Mouse (Mus musculus): ENCODE measurements around the gene Chaf1a. TPM values are rescaled to one million over a fixed set of nuclear protein-coding genes. Genes with fewer than 3 reads are reported as not detected.

Chaf1a gene
- polyA plus RNA-seq, 1 experiment from 2014 or later: 13.5 TPM

DNA sequence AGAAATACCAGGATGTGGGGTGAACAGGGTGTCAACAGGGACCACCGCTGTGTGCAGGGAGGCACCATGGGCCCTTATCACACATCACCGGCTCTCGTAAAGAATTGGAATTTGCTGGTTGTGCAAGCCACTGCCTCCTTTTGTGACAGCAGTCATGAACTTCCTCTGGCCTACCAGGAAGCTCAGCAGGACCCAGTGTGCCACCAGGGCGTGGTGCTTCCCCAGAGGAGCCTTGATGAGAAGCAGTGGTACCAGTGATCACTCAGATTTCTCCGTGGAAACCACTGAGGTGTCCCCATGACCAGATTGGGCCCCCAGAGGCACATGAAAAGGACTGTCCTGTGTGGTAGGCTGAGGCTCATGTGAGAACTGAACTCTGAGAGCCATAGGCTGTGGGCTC lies 16.9 kb upstream of the Chaf1a start:
- Histone ChIP-seq H3K27me3 (ENCODE audit: control insufficient read depth, insufficient read depth, low read length) (no peaks in the 10 kb centered on the region), H3K27ac (ENCODE audit: low read depth, low read length) (no peak overlapping the region), H3K4me3 (ENCODE audit: low read depth, low read length) (no peak overlapping the region), H3K9me3 (replicated peaks; ENCODE audit: control insufficient read depth, low read length) (no peaks in the 10 kb centered on the region), H3K4me2 (no peak overlapping the region), H3K4me1 (ENCODE audit: control insufficient read depth, insufficient read depth, low read length) (peaks cover 49% of the 10 kb centered on the region), H3K36me3 (ENCODE audit: control insufficient read depth, insufficient read depth, low read length) (peaks cover 9% of the 10 kb centered on the region), H3K9ac (ENCODE audit: low read depth, low read length) (no peak overlapping the region)
- WGBS (ENCODE audit: insufficient replicate concordance): 48% methylated on average over 5 of the region's 5 CpGs
- ATAC-seq (replicated peaks; ENCODE audit: insufficient number of reproducible peaks, low FRiP score, low TSS enrichment): no peak

DNA sequence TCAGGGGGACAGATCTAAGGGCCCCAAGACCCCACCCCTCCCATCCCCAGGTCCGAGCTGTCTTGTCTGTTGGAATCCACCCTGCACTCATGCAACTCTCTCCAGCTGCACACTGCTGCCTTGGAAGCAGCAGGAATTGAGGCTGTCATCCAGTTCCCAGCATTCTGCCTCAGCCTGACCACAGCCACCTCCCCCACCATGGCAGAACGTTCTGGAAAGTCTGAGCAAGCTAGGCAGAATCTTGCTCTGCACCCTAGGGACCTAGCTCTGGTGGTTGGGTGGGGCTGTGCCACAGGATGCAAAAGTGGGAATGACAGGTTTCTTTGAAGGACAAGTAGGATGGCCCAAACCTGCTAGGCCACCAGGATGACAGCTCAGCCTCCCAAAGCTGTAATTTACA lies 15.8 kb upstream of the Chaf1a start:
- no peaks in the 10 kb centered on the region for H3K27me3 ChIP-seq (ENCODE audit: control insufficient read depth, insufficient read depth, low read length)
- H3K9ac ChIP-seq (ENCODE audit: low read depth, low read length): no peak overlapping the region; the same call in 1 of the 2 replicates
- H3K27ac ChIP-seq (ENCODE audit: low read depth, low read length): no peak overlapping the region
- WGBS (ENCODE audit: insufficient replicate concordance): 49% methylated on average over 2 of the region's 2 CpGs
- peaks cover 49% of the 10 kb centered on the region for H3K4me1 ChIP-seq (ENCODE audit: control insufficient read depth, insufficient read depth, low read length)
- no peak overlapping the region for H3K4me3 ChIP-seq (ENCODE audit: low read depth, low read length)
- ATAC-seq (replicated peaks; ENCODE audit: insufficient number of reproducible peaks, low FRiP score, low TSS enrichment): no peak
- H3K9me3 ChIP-seq (replicated peaks; ENCODE audit: control insufficient read depth, low read length): no peaks in the 10 kb centered on the region
- no peak overlapping the region for H3K4me2 ChIP-seq
- H3K36me3 ChIP-seq (ENCODE audit: control insufficient read depth, insufficient read depth, low read length): peaks cover 8% of the 10 kb centered on the region

DNA sequence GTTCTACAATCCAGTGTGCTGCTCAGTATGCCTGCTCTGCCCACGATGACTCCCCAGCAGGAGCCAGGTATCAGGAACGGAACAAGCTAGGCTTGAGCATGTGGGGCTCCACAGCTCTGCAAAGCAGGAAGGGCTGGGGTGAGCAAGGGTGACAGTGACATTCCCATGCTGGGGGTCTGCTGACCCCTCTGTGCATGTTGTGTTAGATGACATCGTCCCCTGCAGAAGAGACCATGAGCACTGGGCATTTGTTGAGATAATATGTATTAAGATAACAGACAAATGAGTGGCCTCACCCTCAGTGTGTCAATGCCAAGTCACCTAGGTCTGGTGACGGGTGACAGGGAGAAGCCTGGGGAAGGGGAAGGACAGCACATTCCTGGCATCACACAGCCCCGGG lies 15.3 kb upstream of the Chaf1a start:
- H3K4me3 ChIP-seq (ENCODE audit: low read depth, low read length): no peak overlapping the region
- H3K27ac ChIP-seq (ENCODE audit: low read depth, low read length): 0 out of 2 replicates have a peak overlapping the region, but pooled peaks have one; percentile 35

DNA sequence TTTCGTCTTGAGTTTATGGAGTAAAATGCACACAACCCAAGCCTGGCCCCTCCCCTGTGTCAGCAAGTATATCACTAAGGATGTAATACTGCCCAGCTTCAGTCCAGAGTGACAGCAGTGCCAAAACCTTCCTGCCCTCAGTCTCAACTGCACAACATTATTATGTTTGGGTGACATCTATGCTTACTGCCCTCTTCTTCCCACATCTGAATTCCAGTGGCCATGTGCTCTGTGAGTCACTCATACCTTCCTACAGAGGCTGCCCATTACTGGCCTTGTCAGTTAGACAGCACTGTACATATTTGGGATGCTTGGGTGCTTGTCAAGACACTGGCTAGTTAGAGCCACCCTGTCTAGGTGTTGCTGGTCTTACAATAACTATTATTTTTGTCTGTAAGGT lies 13.9 kb upstream of the Chaf1a start:
- no peak for ATAC-seq (replicated peaks; ENCODE audit: insufficient number of reproducible peaks, low FRiP score, low TSS enrichment)
- Histone ChIP-seq H3K9ac (ENCODE audit: low read depth, low read length) (no peak overlapping the region), H3K4me3 (ENCODE audit: low read depth, low read length) (no peak overlapping the region), H3K9me3 (replicated peaks; ENCODE audit: control insufficient read depth, low read length) (no peaks in the 10 kb centered on the region), H3K4me1 (ENCODE audit: control insufficient read depth, insufficient read depth, low read length) (peaks cover 53% of the 10 kb centered on the region), H3K36me3 (ENCODE audit: control insufficient read depth, insufficient read depth, low read length) (peaks cover 9% of the 10 kb centered on the region), H3K27me3 (ENCODE audit: control insufficient read depth, insufficient read depth, low read length) (no peaks in the 10 kb centered on the region), H3K4me2 (no peak overlapping the region), H3K27ac (ENCODE audit: low read depth, low read length) (0 out of 2 replicates have a peak overlapping the region, but pooled peaks have one; percentile 12)
- WGBS (ENCODE audit: insufficient replicate concordance): 76% methylated on average over 1 of the region's 1 CpGs

More for the DNA sequence above, 15.3 kb upstream of the Chaf1a start:
- WGBS (ENCODE audit: insufficient replicate concordance): 47% methylated on average over 5 of the region's 5 CpGs
- no peaks in the 10 kb centered on the region for H3K27me3 ChIP-seq (ENCODE audit: control insufficient read depth, insufficient read depth, low read length)
- H3K36me3 ChIP-seq (ENCODE audit: control insufficient read depth, insufficient read depth, low read length): peaks cover 11% of the 10 kb centered on the region
- no peak overlapping the region for H3K4me2 ChIP-seq
- no peak for ATAC-seq (replicated peaks; ENCODE audit: insufficient number of reproducible peaks, low FRiP score, low TSS enrichment)
- 0 out of 2 replicates have a peak overlapping the region, but pooled peaks have one; percentile 28 for H3K9ac ChIP-seq (ENCODE audit: low read depth, low read length)
- H3K4me1 ChIP-seq (ENCODE audit: control insufficient read depth, insufficient read depth, low read length): peaks cover 49% of the 10 kb centered on the region
- no peaks in the 10 kb centered on the region for H3K9me3 ChIP-seq (replicated peaks; ENCODE audit: control insufficient read depth, low read length)

DNA sequence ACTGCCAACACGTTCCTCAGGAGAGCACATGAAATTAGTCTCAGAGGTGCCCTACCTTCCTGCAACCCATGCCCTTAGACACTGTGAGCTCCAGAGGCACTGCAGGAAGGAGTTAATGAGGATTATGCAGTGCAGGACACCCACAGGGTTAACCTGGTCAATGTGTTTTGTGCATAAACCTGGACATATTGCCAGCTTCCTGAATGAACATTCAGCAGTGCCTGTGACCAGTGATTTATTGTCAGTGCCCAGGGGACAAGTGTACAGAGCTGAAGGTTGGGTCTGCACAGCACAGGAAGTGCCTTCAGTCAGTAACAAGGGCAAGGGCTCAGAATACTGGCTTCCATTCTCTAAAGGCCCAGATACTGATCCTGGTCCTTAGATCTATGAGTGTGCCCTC lies 13.4 kb upstream of the Chaf1a start:
- no peak overlapping the region for H3K4me3 ChIP-seq (ENCODE audit: low read depth, low read length)
- H3K9me3 ChIP-seq (replicated peaks; ENCODE audit: control insufficient read depth, low read length): no peaks in the 10 kb centered on the region
- peaks cover 55% of the 10 kb centered on the region for H3K4me1 ChIP-seq (ENCODE audit: control insufficient read depth, insufficient read depth, low read length)
- H3K27me3 ChIP-seq (ENCODE audit: control insufficient read depth, insufficient read depth, low read length): no peaks in the 10 kb centered on the region
- H3K27ac ChIP-seq (ENCODE audit: low read depth, low read length): no peak overlapping the region
- no peak for ATAC-seq (replicated peaks; ENCODE audit: insufficient number of reproducible peaks, low FRiP score, low TSS enrichment)
- 75% methylated on average over 1 of the region's 1 CpGs for WGBS (ENCODE audit: insufficient replicate concordance)
- no peak overlapping the region for H3K9ac ChIP-seq (ENCODE audit: low read depth, low read length)
- H3K36me3 ChIP-seq (ENCODE audit: control insufficient read depth, insufficient read depth, low read length): peaks cover 9% of the 10 kb centered on the region
- H3K4me2 ChIP-seq: no peak overlapping the region

DNA sequence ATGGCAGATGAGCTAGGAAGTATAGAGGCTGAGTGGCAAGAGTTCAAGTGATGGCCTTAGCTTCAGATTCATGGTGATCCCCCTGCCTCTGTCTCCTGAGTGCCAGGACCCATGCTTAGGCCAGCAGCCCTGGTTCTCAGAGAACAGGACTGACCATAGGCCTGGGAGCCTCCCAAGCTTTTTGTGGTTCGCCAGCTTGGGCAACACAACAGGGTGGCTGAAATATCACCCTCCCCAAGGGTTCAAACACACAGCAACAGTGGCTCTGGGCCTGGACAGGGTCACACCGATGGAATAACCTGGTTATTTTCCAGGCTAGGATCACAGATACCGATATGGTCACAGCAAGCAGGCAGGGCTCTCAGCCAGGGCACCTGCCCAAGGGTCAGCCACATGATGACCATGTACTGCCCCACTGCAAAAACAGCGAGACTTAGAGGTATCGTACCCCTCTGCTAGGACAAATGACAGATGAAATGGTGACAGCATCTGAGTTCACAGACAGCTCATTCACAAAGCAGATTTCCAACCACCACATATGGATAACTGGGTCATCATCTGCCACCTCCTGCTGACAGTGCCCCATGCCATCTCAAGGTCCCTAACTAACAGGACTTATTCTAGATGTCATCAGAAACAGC lies 12.3 kb upstream of the Chaf1a start:
- H3K4me3 ChIP-seq (ENCODE audit: low read depth, low read length): no peak overlapping the region
- peaks cover 9% of the 10 kb centered on the region for H3K36me3 ChIP-seq (ENCODE audit: control insufficient read depth, insufficient read depth, low read length)
- peaks cover 51% of the 10 kb centered on the region for H3K4me1 ChIP-seq (ENCODE audit: control insufficient read depth, insufficient read depth, low read length)
- H3K27me3 ChIP-seq (ENCODE audit: control insufficient read depth, insufficient read depth, low read length): no peaks in the 10 kb centered on the region
- no peak overlapping the region for H3K4me2 ChIP-seq
- no peaks in the 10 kb centered on the region for H3K9me3 ChIP-seq (replicated peaks; ENCODE audit: control insufficient read depth, low read length)
- H3K9ac ChIP-seq (ENCODE audit: low read depth, low read length): 0 out of 2 replicates have a peak overlapping the region, but pooled peaks have one; percentile 56
- WGBS (ENCODE audit: insufficient replicate concordance): 87% methylated on average over 5 of the region's 5 CpGs
- H3K27ac ChIP-seq (ENCODE audit: low read depth, low read length): no peak overlapping the region
- ATAC-seq (replicated peaks; ENCODE audit: insufficient number of reproducible peaks, low FRiP score, low TSS enrichment): no peak

DNA sequence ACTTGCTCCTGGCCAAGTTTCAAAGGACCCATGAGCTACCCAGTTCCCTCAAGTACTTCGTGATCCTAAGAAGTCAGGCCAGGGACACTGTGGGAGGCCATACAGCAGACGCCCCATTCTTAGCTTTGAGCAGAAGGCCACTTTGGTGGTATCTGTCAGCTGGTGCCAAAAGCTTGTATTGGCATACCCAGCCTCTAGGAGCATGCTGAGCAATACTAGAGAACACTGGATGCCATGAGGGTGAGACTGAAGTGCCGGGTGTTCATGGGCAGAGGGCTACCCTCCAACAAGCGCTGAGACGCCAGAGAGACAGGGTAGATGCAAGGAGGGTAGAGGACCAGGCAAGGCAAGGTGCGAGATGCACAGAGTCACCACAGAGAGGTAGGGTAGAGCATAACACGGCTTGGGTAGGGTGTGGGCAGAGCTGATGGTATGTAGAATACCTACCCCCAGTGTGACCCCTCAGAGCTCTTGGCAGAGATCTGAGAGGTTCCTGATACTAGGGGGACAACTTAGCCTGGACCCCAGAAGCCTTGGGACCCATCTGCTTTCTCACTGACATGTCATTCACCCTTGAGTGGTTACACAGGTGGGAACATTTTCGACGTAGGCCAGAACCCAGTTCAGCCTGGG lies 9.9 kb upstream of the Chaf1a start:
- no peak for ATAC-seq (replicated peaks; ENCODE audit: insufficient number of reproducible peaks, low FRiP score, low TSS enrichment)
- Histone ChIP-seq H3K4me1 (ENCODE audit: control insufficient read depth, insufficient read depth, low read length) (peaks cover 39% of the 10 kb centered on the region), H3K9ac (ENCODE audit: low read depth, low read length) (no peak overlapping the region), H3K27ac (ENCODE audit: low read depth, low read length) (no peak overlapping the region), H3K4me2 (no peak overlapping the region), H3K4me3 (ENCODE audit: low read depth, low read length) (no peak overlapping the region), H3K9me3 (replicated peaks; ENCODE audit: control insufficient read depth, low read length) (no peaks in the 10 kb centered on the region), H3K36me3 (ENCODE audit: control insufficient read depth, insufficient read depth, low read length) (peaks cover 11% of the 10 kb centered on the region), H3K27me3 (ENCODE audit: control insufficient read depth, insufficient read depth, low read length) (no peaks in the 10 kb centered on the region)
- 90% methylated on average over 9 of the region's 9 CpGs for whole genome bisulfite sequencing (ENCODE audit: insufficient replicate concordance)

DNA sequence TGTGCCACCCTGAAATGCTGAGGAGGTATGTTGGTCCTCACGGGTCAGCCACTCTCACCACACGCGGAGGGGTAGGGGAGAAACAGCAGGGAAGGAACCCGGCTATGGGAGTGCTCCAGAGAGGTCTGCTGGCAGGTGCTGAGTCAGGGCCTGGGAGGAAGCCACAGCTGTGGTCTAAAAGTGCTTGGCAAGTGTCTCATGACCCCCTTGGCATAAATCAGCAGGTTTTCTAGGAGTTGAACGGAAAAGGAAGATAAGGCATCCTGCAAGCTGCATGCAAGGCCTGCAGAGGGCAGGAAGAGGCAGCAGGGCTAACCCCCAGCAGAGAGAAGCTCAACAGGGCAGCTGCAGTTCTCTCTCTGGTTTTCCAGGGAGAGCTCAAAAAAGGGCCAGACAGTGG lies 9.3 kb upstream of the Chaf1a start:
- no peak overlapping the region for H3K4me3 ChIP-seq (ENCODE audit: low read depth, low read length)
- no peak overlapping the region for H3K27ac ChIP-seq (ENCODE audit: low read depth, low read length)
- peaks cover 36% of the 10 kb centered on the region for H3K4me1 ChIP-seq (ENCODE audit: control insufficient read depth, insufficient read depth, low read length)
- ATAC-seq (replicated peaks; ENCODE audit: insufficient number of reproducible peaks, low FRiP score, low TSS enrichment): no peak
- H3K4me2 ChIP-seq: no peak overlapping the region
- no peak overlapping the region for H3K9ac ChIP-seq (ENCODE audit: low read depth, low read length)
- 49% methylated on average over 5 of the region's 5 CpGs for WGBS (ENCODE audit: insufficient replicate concordance)
- H3K9me3 ChIP-seq (replicated peaks; ENCODE audit: control insufficient read depth, low read length): no peaks in the 10 kb centered on the region
- no peaks in the 10 kb centered on the region for H3K27me3 ChIP-seq (ENCODE audit: control insufficient read depth, insufficient read depth, low read length)
- peaks cover 11% of the 10 kb centered on the region for H3K36me3 ChIP-seq (ENCODE audit: control insufficient read depth, insufficient read depth, low read length)

DNA sequence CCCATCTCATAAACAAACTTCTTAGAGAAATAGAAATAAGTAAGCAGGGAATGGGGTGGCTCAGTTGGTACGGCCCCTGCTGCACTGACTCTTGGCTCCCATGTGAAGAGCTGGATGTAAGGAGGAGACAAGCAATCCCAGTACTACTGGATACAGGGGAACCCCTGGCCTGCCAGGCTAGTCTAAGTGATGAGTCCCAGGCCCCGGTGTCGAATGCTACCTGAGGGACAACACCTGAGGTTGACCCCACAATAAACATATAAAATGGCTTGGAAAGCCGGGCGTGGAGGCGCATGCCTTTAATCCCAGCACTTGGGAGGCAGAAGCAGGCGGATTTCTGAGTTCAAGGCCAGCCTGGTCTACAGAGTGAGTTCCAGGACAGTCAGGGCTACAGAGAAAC lies 8.8 kb upstream of the Chaf1a start:
- no peak for ATAC-seq (replicated peaks; ENCODE audit: insufficient number of reproducible peaks, low FRiP score, low TSS enrichment)
- H3K9me3 ChIP-seq (replicated peaks; ENCODE audit: control insufficient read depth, low read length): no peaks in the 10 kb centered on the region
- WGBS (ENCODE audit: insufficient replicate concordance): 90% methylated on average over 7 of the region's 7 CpGs
- H3K4me1 ChIP-seq (ENCODE audit: control insufficient read depth, insufficient read depth, low read length): peaks cover 32% of the 10 kb centered on the region
- 0 out of 2 replicates have a peak overlapping the region, but pooled peaks have one; percentile 39 for H3K9ac ChIP-seq (ENCODE audit: low read depth, low read length)
- no peak overlapping the region for H3K4me2 ChIP-seq
- H3K36me3 ChIP-seq (ENCODE audit: control insufficient read depth, insufficient read depth, low read length): peaks cover 11% of the 10 kb centered on the region
- H3K27ac ChIP-seq (ENCODE audit: low read depth, low read length): no peak overlapping the region
- no peak overlapping the region for H3K4me3 ChIP-seq (ENCODE audit: low read depth, low read length)
- H3K27me3 ChIP-seq (ENCODE audit: control insufficient read depth, insufficient read depth, low read length): no peaks in the 10 kb centered on the region

All from heart, embryonic 11.5 days (tissue).